Mouse (Mus musculus) hindbrain, embryonic 10.5 days (tissue): ENCODE results near the gene Nop2. TPM values are rescaled to one million over a fixed set of nuclear protein-coding genes. Genes with fewer than 3 reads are reported as not detected.

Experiments
- DNase-seq: peaks from one replicate; pipeline ENCODE4 v3.0.0-alpha.2; 2017; ENCODE audit warnings: low spot score
- H3K27ac ChIP-seq: fragments of 300-500 bp; sonication (generic); 2 replicates; pipeline ENCODE4 v1.5.1; 2016; ENCODE audit warnings: mild to moderate bottlenecking, moderate library complexity
- H3K27me3 ChIP-seq: fragments of 300-500 bp; sonication (generic); 2 replicates; pipeline ENCODE4 v1.6.1; 2016; ENCODE audit warnings: mild to moderate bottlenecking; ENCODE audit not compliant: poor library complexity, insufficient read depth, severe bottlenecking
- H3K36me3 ChIP-seq: fragments of 300-500 bp; sonication (generic); 2 replicates; pipeline ENCODE4 v1.6.1; 2016; ENCODE audit warnings: mild to moderate bottlenecking, moderate library complexity
- H3K4me1 ChIP-seq: fragments of 300-500 bp; sonication (generic); replicated peaks from 2 replicates; pipeline ENCODE4 v1.6.1; 2016; ENCODE audit warnings: mild to moderate bottlenecking
- H3K4me3 ChIP-seq: fragments of 300-500 bp; sonication (generic); 2 replicates; pipeline ENCODE4 v1.5.1; 2016; ENCODE audit warnings: mild to moderate bottlenecking, moderate library complexity
- H3K9me3 ChIP-seq: fragments of 300-500 bp; sonication (generic); 2 replicates; pipeline ENCODE4 v1.6.1; 2016; ENCODE audit warnings: mild to moderate bottlenecking, moderate library complexity
- WGBS: fragments of 180-500 bp; shearing (Covaris S2); methylation state at CpG from one replicate; pipeline ENCODE4 v1.1.7; 2016; 5-methylcytosine and 5-hydroxymethylcytosine counted together
- polyA plus RNA-seq: library from polyadenylated mRNA; unstranded; fragments of >200 nt; fragmentation: Nextera tagmentation; extraction: Ambion mirVana; gene quantifications from 2 replicates; pipeline ENCODE4 v1.2.1, GENCODE M21; 2016

Nop2 gene
- polyA plus RNA-seq, 1 experiment from 2014 or later, result 67.6 TPM

GRCm38 (mm10) chr6:125148251-125148925, 16.7 kb downstream of the Nop2 start:
- Histone ChIP-seq H3K4me3 (no peak overlapping the region; the same call in 1 of the 2 replicates), H3K27ac (peak overlapping the region; percentile 64), H3K4me1 (peaks cover 63% of the 10 kb centered on the region), H3K36me3 (peaks cover 62% of the 10 kb centered on the region), H3K27me3 (no peaks in the 10 kb centered on the region), H3K9me3 (no peaks in the 10 kb centered on the region)
- 76% methylated on average over 18 of the region's 18 CpGs for WGBS
- DNase-seq, result no peak

GRCm38 (mm10) chr6:125148926-125149568, 17.3 kb downstream of the Nop2 start:
- H3K9me3 ChIP-seq, result no peaks in the 10 kb centered on the region
- H3K27me3 ChIP-seq, result no peaks in the 10 kb centered on the region
- H3K27ac ChIP-seq, result peak overlapping the region; percentile 64
- no peak for DNase-seq
- H3K36me3 ChIP-seq, result peaks cover 62% of the 10 kb centered on the region
- peaks cover 61% of the 10 kb centered on the region for H3K4me1 ChIP-seq
- 82% methylated on average over 16 of the region's 16 CpGs for WGBS
- H3K4me3 ChIP-seq, result no peak overlapping the region

GRCm38 (mm10) chr6:125149569-125149950, 17.9 kb downstream of the Nop2 start:
- Histone ChIP-seq H3K4me3 (no peak overlapping the region), H3K27me3 (no peaks in the 10 kb centered on the region), H3K9me3 (no peaks in the 10 kb centered on the region), H3K27ac (peak overlapping the region; percentile 35; the same call in 1 of the 2 replicates), H3K4me1 (peaks cover 56% of the 10 kb centered on the region), H3K36me3 (peaks cover 59% of the 10 kb centered on the region)
- DNase-seq, result no peak
- WGBS, result 69% methylated on average over 7 of the region's 7 CpGs

GRCm38 (mm10) chr6:125152212-125153017, 20.7 kb downstream of the Nop2 start:
- no peak for DNase-seq
- peaks cover 86% of the 10 kb centered on the region for H3K36me3 ChIP-seq
- peaks cover 55% of the 10 kb centered on the region for H3K4me1 ChIP-seq
- no peaks in the 10 kb centered on the region for H3K27me3 ChIP-seq
- WGBS, result 86% methylated on average over 22 of the region's 22 CpGs
- H3K27ac ChIP-seq, result 0 out of 2 replicates have a peak overlapping the region, but pooled peaks have one; percentile 50
- H3K9me3 ChIP-seq, result no peaks in the 10 kb centered on the region
- H3K4me3 ChIP-seq, result no peak overlapping the region

- no peak for DNase-seq
- Histone ChIP-seq H3K4me1 (peaks cover 55% of the 10 kb centered on the region), H3K4me3 (no peak overlapping the region), H3K27ac (no peak overlapping the region), H3K9me3 (no peaks in the 10 kb centered on the region), H3K36me3 (peaks cover 91% of the 10 kb centered on the region), H3K27me3 (no peaks in the 10 kb centered on the region)
- 84% methylated on average over 5 of the region's 5 CpGs for WGBS
Measured at GRCm38 (mm10) chr6:125153018-125153389, 21.3 kb downstream of the Nop2 start.

GRCm38 (mm10) chr6:125153682-125154081, 22.0 kb downstream of the Nop2 start:
- H3K36me3 ChIP-seq, result peaks cover 89% of the 10 kb centered on the region

GRCm38 (mm10) chr6:125154550-125154949, 22.8 kb downstream of the Nop2 start:
- Histone ChIP-seq H3K4me1 (peaks cover 52% of the 10 kb centered on the region), H3K27ac (no peak overlapping the region), H3K27me3 (no peaks in the 10 kb centered on the region), H3K36me3 (peaks cover 90% of the 10 kb centered on the region), H3K4me3 (no peak overlapping the region), H3K9me3 (no peaks in the 10 kb centered on the region)
- DNase-seq, result no peak

More at GRCm38 (mm10) chr6:125153682-125154081, 22.0 kb downstream of the Nop2 start:
- Histone ChIP-seq H3K9me3 (no peaks in the 10 kb centered on the region), H3K4me1 (peaks cover 53% of the 10 kb centered on the region), H3K4me3 (no peak overlapping the region), H3K27ac (no peak overlapping the region), H3K27me3 (no peaks in the 10 kb centered on the region)
- WGBS, result 90% methylated on average over 4 of the region's 4 CpGs
- DNase-seq, result no peak

GRCm38 (mm10) chr6:125155262-125155661, 23.6 kb downstream of the Nop2 start:
- H3K36me3 ChIP-seq, result peaks cover 93% of the 10 kb centered on the region
- H3K4me1 ChIP-seq, result peaks cover 55% of the 10 kb centered on the region
- H3K4me3 ChIP-seq, result no peak overlapping the region
- WGBS, result 88% methylated on average over 8 of the region's 8 CpGs
- H3K9me3 ChIP-seq, result no peaks in the 10 kb centered on the region
- no peak overlapping the region for H3K27ac ChIP-seq
- DNase-seq, result no peak
- no peaks in the 10 kb centered on the region; the same call in 1 of the 2 replicates for H3K27me3 ChIP-seq

GRCm38 (mm10) chr6:125156491-125156890, 24.8 kb downstream of the Nop2 start:
- DNase-seq, result no peak
- Histone ChIP-seq H3K27me3 (no peaks in the 10 kb centered on the region; the same call in 1 of the 2 replicates), H3K36me3 (peaks cover 93% of the 10 kb centered on the region), H3K4me3 (peak overlapping the region; percentile 23), H3K4me1 (peaks cover 67% of the 10 kb centered on the region), H3K27ac (peak overlapping the region; percentile 82; the same call in 1 of the 2 replicates), H3K9me3 (no peaks in the 10 kb centered on the region)
- 76% methylated on average over 3 of the region's 3 CpGs for WGBS

- Histone ChIP-seq H3K4me1 (peaks cover 70% of the 10 kb centered on the region), H3K36me3 (peaks cover 93% of the 10 kb centered on the region), H3K4me3 (peak overlapping the region; percentile 27), H3K9me3 (no peaks in the 10 kb centered on the region), H3K27me3 (no peaks in the 10 kb centered on the region; the same call in 1 of the 2 replicates), H3K27ac (peak overlapping the region; percentile 82)
- WGBS, result 27% methylated on average over 7 of the region's 7 CpGs
- DNase-seq, result peak; percentile 87
Measured at GRCm38 (mm10) chr6:125156903-125157614, 25.4 kb downstream of the Nop2 start.

- Histone ChIP-seq H3K9me3 (no peaks in the 10 kb centered on the region), H3K36me3 (peaks cover 91% of the 10 kb centered on the region), H3K27ac (no peak overlapping the region), H3K27me3 (no peaks in the 10 kb centered on the region; the same call in 1 of the 2 replicates), H3K4me1 (peaks cover 81% of the 10 kb centered on the region), H3K4me3 (no peak overlapping the region)
- no peak for DNase-seq
- WGBS, result 88% methylated on average over 15 of the region's 15 CpGs
Measured at GRCm38 (mm10) chr6:125158944-125159492, 27.3 kb downstream of the Nop2 start.
